Mouse (Mus musculus): ENCODE results near the gene Kdm2a.

GRCm38 (mm10) chr19:4333791-4334190, 64.3 kb downstream of the Kdm2a start:
- TF ChIP-seq ELF1 (IDR thresholded peaks at IDR 0.05; ENCODE audit: low read depth, low read length): peak; percentile 33; the same call in 1 of the 2 replicates
- TF ChIP-seq GABPA (IDR thresholded peaks at IDR 0.05; ENCODE audit: low read depth, low read length): no peak
- no peak for TF ChIP-seq UBTF (IDR thresholded peaks at IDR 0.05; ENCODE audit: borderline replicate concordance, insufficient read depth, low read depth, low read length)
- TF ChIP-seq CTCF (IDR thresholded peaks at IDR 0.05 in 2 of 3, conservative IDR thresholded peaks at IDR 0.05 in 1 of 3; ENCODE audit: control insufficient read depth in 1 of 3, insufficient read depth in 1 of 3, low read depth in 2 of 3, low read length in 3 of 3, poor library complexity in 1 of 3, severe bottlenecking in 1 of 3): no peak
- TF ChIP-seq RCOR1 (IDR thresholded peaks at IDR 0.05; ENCODE audit: low read depth, low read length): no peak
- peak; percentile 44 to 91; a peak in 2 of 4 replicates for TF ChIP-seq POLR2A (IDR thresholded peaks at IDR 0.05; ENCODE audit: control insufficient read depth in 1 of 2, insufficient read depth in 1 of 2, low read depth in 1 of 2, low read length in 2 of 2, poor library complexity in 1 of 2)
- peak; percentile 73; the same call in 1 of the 2 replicates for TF ChIP-seq ZMIZ1 (IDR thresholded peaks at IDR 0.05; ENCODE audit: low read depth, low read length)
- no peak for TF ChIP-seq MYB (IDR thresholded peaks at IDR 0.05; ENCODE audit: low read depth, low read length)
- no peak for TF ChIP-seq JUND (IDR thresholded peaks at IDR 0.05; ENCODE audit: low read depth, low read length)
- TF ChIP-seq MAX (IDR thresholded peaks at IDR 0.05; ENCODE audit: low read length): peak; percentile 83
- peak; percentile 85 for TF ChIP-seq MYC (IDR thresholded peaks at IDR 0.05; ENCODE audit: low read depth, low read length)
- no peak for TF ChIP-seq E2F4 (IDR thresholded peaks at IDR 0.05; ENCODE audit: borderline replicate concordance, low read depth, low read length)

Measured in MEL (cell line).